Mouse (Mus musculus) heart, adult 2 months (tissue): Measurements from ENCODE around the gene Rasip1. TPM values are rescaled to one million over a fixed set of nuclear protein-coding genes. Genes with fewer than 3 reads are reported as not detected.
A peak's percentile ranks its signal among the peaks of the same experiment; 100 is the strongest.

ENCODE experiments used
- DNase-seq, 2 experiments: peaks; one replicate each; pipeline ENCODE4 v3.0.0; 2021
- H3K27ac ChIP-seq: fragments of 200-600 bp; 2 replicates; pipeline ENCODE4 v1.8.1; 2022
- H3K27me3 ChIP-seq: fragments of 200-500 bp; 2 replicates; pipeline ENCODE4 v1.6.1; 2012; ENCODE audit warnings: mild to moderate bottlenecking, low read length, inconsistent platforms, mixed read lengths; ENCODE audit not compliant: control insufficient read depth, insufficient read depth
- H3K36me3 ChIP-seq: fragments of 200-500 bp; 2 replicates; pipeline ENCODE4 v1.6.1; 2012; ENCODE audit warnings: low read length, inconsistent platforms; ENCODE audit not compliant: control insufficient read depth, insufficient read depth
- H3K4me1 ChIP-seq: fragments of 200-500 bp; 2 replicates; pipeline ENCODE4 v1.6.1; 2011; ENCODE audit warnings: low read length; ENCODE audit not compliant: control insufficient read depth, insufficient read depth
- H3K4me3 ChIP-seq: fragments of 200-600 bp; 2 replicates; pipeline ENCODE4 v1.8.1; 2022
- H3K79me2 ChIP-seq: fragments of 200-500 bp; replicated peaks from 2 replicates; pipeline ENCODE4 v1.6.1; 2012; ENCODE audit warnings: mild to moderate bottlenecking, inconsistent platforms, low read length, moderate library complexity, mixed read lengths; ENCODE audit not compliant: control insufficient read depth, insufficient read depth
- H3K9ac ChIP-seq: fragments of 200-500 bp; 2 replicates; pipeline ENCODE4 v1.6.1; 2012; ENCODE audit warnings: low read depth, mild to moderate bottlenecking, control low read depth, inconsistent platforms, low read length, mixed read lengths
- CTCF ChIP-seq: fragments of 200-600 bp; IDR thresholded peaks from 2 replicates; pipeline ENCODE4 v1.8.1; 2022; ENCODE audit warnings: antibody characterized with exemption, mild to moderate bottlenecking, moderate library complexity
- EP300 ChIP-seq: fragments of 200-500 bp; IDR thresholded peaks from 2 replicates; pipeline ENCODE4 v1.6.1; 2011; ENCODE audit warnings: low read depth, low read length, control low read depth; ENCODE audit not compliant: insufficient read depth
- POLR2A ChIP-seq: fragments of 200-500 bp; IDR thresholded peaks from 2 replicates; pipeline ENCODE4 v1.6.1; 2011; ENCODE audit warnings: mild to moderate bottlenecking, low read depth, low read length, control low read depth; ENCODE audit not compliant: insufficient read depth
- WGBS: fragments of 180-500 bp; shearing (Covaris S2); methylation state at CpG from one replicate; pipeline ENCODE4 v1.1.7; 2018; 5-methylcytosine and 5-hydroxymethylcytosine counted together
- intact Hi-C: fragments of 180-260 bp; cut with DNase I; formaldehyde crosslinking; loops from one replicate; pipeline ENCODE4 v1.15.1; 2025
- polyA plus RNA-seq: library from polyadenylated mRNA; depleted of rRNA; stranded (reverse); fragments of >200 nt; gene quantifications from 2 replicates; pipeline ENCODE4 v1.2.3, GENCODE M21; 2012
- total RNA-seq, 2 experiments: library from RNA; stranded (reverse); gene quantifications; 2 replicates each; pipeline ENCODE4 v1.2.3; 2021

Gene Rasip1
- total and polyA plus RNA-seq, 3 experiments, result 25.0 to 30.5 (median 25.5) TPM

- WGBS, result 15% methylated on average over 17 of the region's 17 CpGs
- no peaks in the 10 kb centered on the region for H3K27me3 ChIP-seq
- H3K4me1 ChIP-seq, result peaks cover 19% of the 10 kb centered on the region
- peak overlapping the region; percentile 63 for H3K27ac ChIP-seq
- H3K36me3 ChIP-seq, result no peaks in the 10 kb centered on the region; the same call in none of the 2 replicates
- TF ChIP-seq CTCF (no peak), POLR2A (peak; percentile 80), EP300 (peak; percentile 79)
- intact Hi-C loops, result loop anchor here (5.0 kb wide), 1 partner anchor 41 kb away; the partner anchor contains the start of gene Ntn5
- peak; percentile 68 to 72 for DNase-seq
- H3K79me2 ChIP-seq, result no peaks in the 10 kb centered on the region
- H3K4me3 ChIP-seq, result peak overlapping the region; percentile 39
- peak overlapping the region; percentile 32 for H3K9ac ChIP-seq
Measured at GRCm38 (mm10) chr7:45641391-45642040, 14.2 kb downstream of the Rasip1 start.

- H3K27me3 ChIP-seq, result no peaks in the 10 kb centered on the region
- H3K27ac ChIP-seq, result peak overlapping the region; percentile 63
- H3K4me1 ChIP-seq, result peaks cover 19% of the 10 kb centered on the region
- no peaks in the 10 kb centered on the region for H3K79me2 ChIP-seq
- DNase-seq, result peak in 1 of 2 experiments; percentile 31
- intact Hi-C loops, result loop anchor here (5.0 kb wide), 1 partner anchor 40 kb away; the partner anchor contains the start of gene Ntn5
- TF ChIP-seq EP300 (no peak), CTCF (no peak), POLR2A (no peak)
- 14% methylated on average over 5 of the region's 5 CpGs for WGBS
- peak overlapping the region; percentile 32 for H3K9ac ChIP-seq
- no peaks in the 10 kb centered on the region; the same call in none of the 2 replicates for H3K36me3 ChIP-seq
- peak overlapping the region; percentile 39 for H3K4me3 ChIP-seq
Measured at GRCm38 (mm10) chr7:45642083-45642482, 14.8 kb downstream of the Rasip1 start.

DNA sequence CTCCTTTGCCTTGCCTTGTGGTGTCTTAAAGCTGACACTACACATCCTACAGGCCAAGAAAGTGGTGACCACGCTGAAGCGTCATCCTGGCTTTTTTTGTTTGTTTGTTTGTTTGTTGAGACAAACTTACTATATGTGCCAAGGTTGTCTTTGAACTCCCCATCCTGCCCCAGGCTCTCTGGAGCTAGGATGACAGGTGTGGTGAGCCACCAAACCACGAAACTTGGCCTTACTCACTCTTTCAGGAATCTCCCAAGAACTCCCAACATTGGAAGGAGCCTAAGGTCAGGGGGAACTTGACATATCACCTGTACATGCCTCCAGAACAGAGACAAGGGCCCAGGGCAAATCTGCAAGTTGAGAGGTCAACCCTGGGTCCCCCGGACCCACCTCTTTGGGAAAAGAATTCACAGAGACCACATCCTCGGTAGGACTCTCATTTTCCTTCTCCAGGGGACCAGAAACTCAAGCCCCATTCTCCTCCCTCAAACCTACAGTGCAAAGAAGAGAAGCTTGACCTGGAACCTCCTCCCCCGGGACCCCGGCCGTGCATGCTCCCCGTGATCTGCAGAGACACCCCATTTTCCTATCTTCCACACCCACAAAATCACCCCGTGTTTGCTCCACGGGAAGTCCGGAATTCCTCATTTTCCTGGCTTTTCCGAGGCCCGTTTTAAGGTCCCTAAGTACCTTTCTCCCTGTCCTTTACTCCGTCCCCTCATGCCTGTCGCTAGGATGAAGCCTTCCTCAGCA is 15.4 kb downstream of the Rasip1 start:
- Histone ChIP-seq H3K27me3 (no peaks in the 10 kb centered on the region), H3K4me3 (peak overlapping the region; percentile 1; the same call in 1 of the 2 replicates), H3K36me3 (no peaks in the 10 kb centered on the region; the same call in none of the 2 replicates), H3K4me1 (peaks cover 19% of the 10 kb centered on the region), H3K27ac (peak overlapping the region; percentile 63), H3K9ac (peak overlapping the region; percentile 59), H3K79me2 (no peaks in the 10 kb centered on the region)
- DNase-seq, result no peak
- intact Hi-C loops, result loop anchor here (5.0 kb wide), 1 partner anchor 40 kb away; the partner anchor contains the start of gene Ntn5
- TF ChIP-seq CTCF, result no peak
- TF ChIP-seq POLR2A, result no peak
- TF ChIP-seq EP300, result no peak
- WGBS, result 60% methylated on average over 16 of the region's 16 CpGs

DNA sequence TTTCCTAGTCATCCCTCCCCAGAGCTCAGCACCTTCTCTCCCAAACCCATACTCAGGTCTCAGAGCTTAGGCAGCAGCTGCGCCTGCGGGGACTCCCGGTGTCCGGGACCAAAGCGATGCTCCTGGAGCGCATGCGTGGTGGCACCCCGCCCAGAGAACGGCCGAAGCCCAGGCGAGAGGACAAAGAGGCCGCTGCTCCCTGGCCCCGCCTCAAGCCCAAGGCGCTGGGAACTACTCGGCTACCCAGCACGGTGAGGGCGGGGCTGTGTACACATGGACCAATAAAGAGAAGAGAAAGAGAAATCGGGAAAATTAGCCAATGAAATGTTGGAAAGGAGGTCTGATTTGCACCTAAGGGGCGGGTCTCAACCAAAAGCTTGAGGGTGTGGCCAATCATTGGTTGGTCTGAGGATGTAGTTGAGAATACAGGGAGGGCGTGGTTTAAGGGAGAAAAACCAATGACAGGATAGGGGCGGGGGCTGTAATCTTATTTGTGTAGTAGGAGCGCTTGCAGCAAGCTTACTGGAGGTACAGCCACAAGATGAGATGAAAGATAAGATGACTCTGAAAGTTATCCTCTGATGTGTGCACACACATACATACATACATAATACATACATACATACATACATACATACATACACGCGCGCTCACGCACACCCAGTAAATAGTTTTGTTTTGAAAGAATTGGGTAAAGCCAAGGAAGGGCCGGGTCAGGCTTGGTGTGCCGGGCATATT is 16.3 kb downstream of the Rasip1 start:
- peak overlapping the region; percentile 1; the same call in 1 of the 2 replicates for H3K4me3 ChIP-seq
- H3K79me2 ChIP-seq, result no peaks in the 10 kb centered on the region
- peaks cover 18% of the 10 kb centered on the region for H3K4me1 ChIP-seq
- peak overlapping the region; percentile 58 for H3K27ac ChIP-seq
- peak overlapping the region; percentile 59 for H3K9ac ChIP-seq
- WGBS, result 36% methylated on average over 28 of the region's 28 CpGs
- no peak for TF ChIP-seq CTCF
- TF ChIP-seq POLR2A, result peak; percentile 68
- peak; percentile 87 to 90 for DNase-seq
- intact Hi-C loops, result loop anchor here (5.0 kb wide), 1 partner anchor 39 kb away; the partner anchor contains the start of gene Ntn5
- H3K36me3 ChIP-seq, result no peaks in the 10 kb centered on the region; the same call in 1 of the 2 replicates
- H3K27me3 ChIP-seq, result no peaks in the 10 kb centered on the region

GRCm38 (mm10) chr7:45644183-45644582 is 16.9 kb downstream of the Rasip1 start:
- peaks cover 16% of the 10 kb centered on the region for H3K4me1 ChIP-seq
- no peak overlapping the region for H3K27ac ChIP-seq
- no peaks in the 10 kb centered on the region for H3K79me2 ChIP-seq
- DNase-seq, result peak; percentile 31 to 42
- H3K27me3 ChIP-seq, result no peaks in the 10 kb centered on the region
- H3K9ac ChIP-seq, result peak overlapping the region; percentile 16; the same call in 1 of the 2 replicates
- no peak for TF ChIP-seq CTCF
- TF ChIP-seq EP300, result no peak
- TF ChIP-seq POLR2A, result no peak
- intact Hi-C loops, result loop anchor here (5.0 kb wide), 1 partner anchor 38 kb away; the partner anchor contains the start of gene Ntn5
- no peak overlapping the region for H3K4me3 ChIP-seq
- no peaks in the 10 kb centered on the region; the same call in 1 of the 2 replicates for H3K36me3 ChIP-seq
- WGBS, result 35% methylated on average over 18 of the region's 18 CpGs
